Mouse (Mus musculus) thymus, adult 2 months (tissue): ENCODE results near the gene Bpnt1.

Experiments
- CTCF ChIP-seq: fragments of 200-500 bp; IDR thresholded peaks from 2 replicates; pipeline ENCODE4 v1.5.1; 2012; ENCODE audit warnings: mild to moderate bottlenecking, control low read depth, low read length, moderate library complexity, borderline replicate concordance; ENCODE audit not compliant: control insufficient read depth, poor library complexity, insufficient read depth; ENCODE audit errors: extremely low read depth
- POLR2A ChIP-seq: fragments of 200-500 bp; IDR thresholded peaks from 2 replicates; pipeline ENCODE4 v1.6.1; 2012; ENCODE audit warnings: mild to moderate bottlenecking, low read length, control low read depth, moderate library complexity; ENCODE audit not compliant: control insufficient read depth, poor library complexity, insufficient read depth; ENCODE audit errors: extremely low read depth

- TF ChIP-seq CTCF (no peak), POLR2A (no peak)
These were observed 26.3 kb downstream of the Bpnt1 start for GRCm38 (mm10) chr1:185358211-185358610.
